Mouse (Mus musculus) right cerebral cortex, postnatal 10 days (tissue): ENCODE data around the gene Hscb.
"Not testable (repeated sequence)": the region's sequence is repeated elsewhere in the genome, so short reads cannot be mapped to it uniquely, and the experiment has no call there.

Experiments
- DNase-seq, 2 experiments: peaks; one replicate each; pipeline ENCODE4 v3.0.0; 2021; ENCODE audit warnings: low spot score in 2 of 2

The Hscb gene

DNA sequence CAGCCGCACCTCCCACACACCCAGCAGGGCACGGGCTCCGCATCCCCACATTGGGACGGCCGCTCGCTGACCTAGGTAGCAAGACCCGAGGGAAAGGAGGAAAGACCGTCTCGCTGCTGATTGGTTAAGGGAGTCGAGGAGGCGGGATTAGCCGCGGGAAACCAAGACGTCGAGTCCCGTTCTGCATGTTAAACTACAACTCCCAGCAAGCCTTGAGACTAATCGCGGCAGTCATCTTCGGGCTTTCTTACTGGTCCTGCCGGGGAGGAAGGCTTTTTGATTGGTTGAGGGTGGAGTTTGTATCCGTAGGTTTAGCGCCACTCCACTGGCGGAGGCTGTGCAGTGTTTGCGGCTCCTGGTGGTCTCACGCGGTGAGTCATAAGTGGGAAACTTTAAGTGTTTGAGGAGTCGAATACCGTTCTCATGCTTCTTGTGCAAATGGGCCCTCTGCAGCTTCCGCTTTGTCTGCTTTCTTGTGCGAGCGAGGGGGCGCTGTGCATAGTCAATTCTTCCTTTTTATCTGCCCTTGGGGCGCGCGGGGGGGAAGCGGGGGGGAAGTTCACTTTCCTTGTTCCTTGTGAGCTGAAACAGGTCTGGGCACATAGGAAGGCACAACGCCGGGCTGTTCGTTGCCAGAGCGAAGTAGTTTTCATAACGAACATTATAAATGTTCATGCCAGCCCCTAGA is at the start of gene Hscb, which contains the start of gene Chek2:
TSS of gene Hscb (minus strand) at position 100 of the 688 bp plus-strand sequence.
TSS of gene Chek2 (plus strand) at position 302 of the 688 bp plus-strand sequence.
- peak; percentile 99 for DNase-seq

DNA sequence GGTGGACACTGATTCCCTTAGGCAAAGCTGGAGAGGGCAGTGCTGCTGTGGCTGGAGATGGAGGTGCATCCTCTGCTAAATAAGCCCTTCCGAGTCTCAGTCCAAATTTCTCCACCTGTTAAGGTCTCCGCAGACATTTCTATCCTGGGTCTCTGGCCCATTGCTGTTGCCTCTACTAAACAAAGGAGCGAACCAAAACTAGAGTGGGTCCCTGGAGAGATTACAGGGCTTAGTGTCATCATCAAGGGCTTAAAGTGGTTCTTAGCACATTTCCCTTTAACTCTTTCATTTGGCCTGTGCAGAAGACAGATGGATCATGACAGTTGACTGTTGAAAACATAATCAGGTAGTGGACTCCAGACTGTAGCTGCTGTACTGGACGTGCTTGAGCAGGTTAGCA is 49.0 kb upstream of the Hscb start:
- no peak for DNase-seq

DNA sequence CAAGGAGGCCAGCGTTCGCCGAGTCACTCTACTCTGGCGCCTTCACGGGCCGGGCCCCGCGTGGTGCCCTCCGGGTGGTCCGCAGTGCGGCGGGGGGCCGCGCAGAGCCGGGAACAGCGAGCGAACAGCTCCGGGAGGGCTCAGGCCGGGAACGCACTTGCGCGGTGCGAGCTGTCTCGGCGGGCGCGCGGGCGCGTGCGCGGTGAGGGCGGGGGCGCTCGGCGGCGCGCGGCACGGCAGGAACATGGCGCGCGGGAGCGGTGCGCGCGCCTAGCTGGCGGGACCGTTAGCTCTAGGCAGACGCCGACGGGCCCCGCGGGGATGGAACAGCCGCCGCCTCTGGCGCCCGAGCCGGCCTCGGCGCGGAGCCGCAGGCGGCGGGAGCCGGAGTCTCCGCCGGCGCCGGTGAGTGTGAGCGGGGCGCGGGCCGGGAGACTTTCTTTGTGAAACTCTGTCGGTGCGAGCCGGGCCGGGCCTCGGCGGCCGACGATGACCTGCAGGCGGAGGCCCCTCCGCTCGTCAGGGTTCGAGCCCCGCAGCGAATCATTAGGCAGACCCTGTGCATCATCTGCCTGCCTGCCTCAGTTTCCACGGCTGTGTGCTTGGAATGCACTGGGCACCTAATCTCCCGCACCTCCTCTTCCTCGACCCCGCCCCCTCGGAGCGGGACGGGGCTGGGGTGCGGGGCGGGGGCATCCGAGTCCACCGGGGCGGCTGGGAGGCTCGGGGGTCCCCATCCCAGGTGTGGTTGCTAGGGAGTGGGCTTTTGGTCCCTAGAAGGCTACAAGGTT is 40.2 kb upstream of the Hscb start, which contains the start of gene Ttc28:
TSS of gene Ttc28 (plus strand) at position 220 of the 791 bp plus-strand sequence.
- peak; percentile 93 to 94 for DNase-seq

DNA sequence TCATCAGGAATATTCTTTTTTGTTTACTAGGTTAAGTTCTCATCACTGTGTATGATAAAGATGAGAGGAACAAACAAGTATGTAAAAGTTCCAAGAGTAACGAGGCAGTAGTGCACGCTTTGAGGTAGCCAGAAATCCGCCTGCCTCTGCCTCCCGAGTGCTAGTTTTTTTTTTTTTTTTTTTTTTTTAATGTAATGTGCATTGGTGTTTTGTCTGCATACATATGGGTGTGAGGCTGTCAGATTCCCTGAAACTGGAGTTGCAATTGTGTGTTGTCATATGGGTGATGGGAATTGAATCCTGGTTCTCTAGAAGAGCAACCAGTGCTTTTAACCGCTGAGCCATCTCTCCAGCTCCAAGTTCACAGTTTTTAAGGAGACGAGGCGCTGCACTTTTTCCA is 39.5 kb upstream of the Hscb start:
- no peak for DNase-seq

DNA sequence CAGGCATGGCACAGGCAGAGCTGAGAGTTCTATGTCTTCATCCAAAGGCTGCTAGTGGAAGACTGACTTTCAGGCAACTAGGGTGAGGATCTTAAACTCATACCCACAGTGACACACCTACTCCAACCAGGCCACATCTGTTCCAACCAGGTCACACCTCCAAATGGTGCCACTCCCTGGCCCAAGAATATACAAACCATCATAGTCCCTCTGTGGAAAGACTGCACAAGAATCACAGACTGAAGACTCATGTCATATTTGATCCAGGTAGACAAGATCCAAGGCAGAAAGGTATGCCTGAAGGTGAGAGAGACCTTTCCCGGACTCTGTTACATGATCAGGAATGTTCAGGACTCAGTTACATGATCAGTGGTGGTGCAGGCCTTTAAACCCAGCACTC is 38.9 kb upstream of the Hscb start:
- not testable (repeated sequence) for DNase-seq

DNA sequence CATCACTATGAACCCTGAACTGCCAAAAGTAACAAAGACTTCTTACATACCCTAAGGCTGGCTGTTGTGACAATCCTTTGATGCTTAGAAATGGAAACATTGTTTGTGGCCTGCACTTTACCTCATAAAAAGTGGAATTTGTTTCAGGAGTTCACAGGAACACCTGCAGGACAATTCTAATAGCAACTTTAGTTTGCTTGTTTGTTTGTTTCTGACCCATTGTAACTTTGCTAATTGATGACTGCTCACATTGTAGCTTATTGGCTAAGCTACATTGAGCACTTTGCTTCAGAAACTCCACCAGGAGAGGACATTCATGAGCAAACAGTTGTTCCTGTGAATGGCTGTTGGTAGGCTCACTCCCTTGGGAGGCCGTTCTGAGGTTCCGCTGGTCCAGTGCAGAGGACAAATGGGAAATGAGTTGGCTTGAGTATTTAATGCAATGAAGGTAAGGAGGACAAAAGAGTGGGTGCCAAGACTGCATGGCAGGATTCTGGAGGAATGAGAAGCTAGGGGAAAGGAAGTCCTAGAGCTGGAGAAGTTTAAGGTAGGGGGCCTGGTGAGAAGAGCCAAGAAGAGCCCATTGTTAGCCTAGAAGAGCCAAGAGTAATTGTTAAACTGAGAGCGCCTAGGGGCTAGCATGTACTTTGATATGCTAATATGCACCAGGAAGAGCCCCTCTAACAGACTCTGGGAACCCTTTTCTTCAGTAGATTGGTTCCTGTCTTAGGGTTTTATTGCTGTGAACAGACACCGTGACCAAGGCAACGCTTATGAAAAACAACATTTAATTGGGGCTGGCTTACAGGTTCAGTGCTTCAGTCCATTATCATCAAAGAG is 38.3 kb upstream of the Hscb start:
- no peak for DNase-seq

DNA sequence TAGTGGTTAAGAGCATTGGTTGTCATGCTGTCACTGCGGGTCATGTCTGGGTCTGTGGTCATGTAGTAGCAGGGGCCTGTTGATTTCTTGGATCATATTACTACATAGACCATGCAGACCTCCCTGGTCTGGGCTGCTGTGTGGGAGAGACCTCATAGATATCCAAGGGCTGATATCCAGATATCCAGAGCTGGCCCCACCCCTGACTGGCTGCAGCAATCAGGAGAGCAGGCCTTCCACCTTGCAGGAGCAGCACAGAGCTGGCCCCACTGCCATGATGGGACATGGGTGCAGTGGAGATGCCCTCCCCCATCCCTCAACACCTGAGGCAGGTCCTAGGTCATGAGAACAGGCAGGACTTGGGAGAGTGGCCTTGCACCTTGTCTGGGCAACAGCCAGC is 35.7 kb upstream of the Hscb start:
- DNase-seq = no peak

DNA sequence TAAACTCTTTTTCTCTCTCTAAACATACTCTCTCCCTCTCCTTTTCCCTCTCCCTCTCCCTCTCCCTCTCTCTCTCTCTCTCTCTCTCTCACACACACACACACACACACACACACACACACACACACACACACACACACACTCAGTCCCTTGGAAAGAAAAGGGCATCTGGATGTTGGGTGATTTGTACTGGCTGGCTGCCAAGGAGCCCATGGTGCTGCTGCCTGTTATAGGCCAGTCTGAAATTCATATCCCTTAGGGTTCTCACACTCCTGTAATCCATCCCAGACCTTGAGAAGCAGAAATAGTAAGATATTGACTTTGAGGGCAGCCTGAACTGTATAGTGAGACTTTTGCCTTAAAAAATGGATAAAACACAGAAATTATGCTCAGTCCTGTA is 35.1 kb upstream of the Hscb start:
- peak; percentile 52 to 60 for DNase-seq

DNA sequence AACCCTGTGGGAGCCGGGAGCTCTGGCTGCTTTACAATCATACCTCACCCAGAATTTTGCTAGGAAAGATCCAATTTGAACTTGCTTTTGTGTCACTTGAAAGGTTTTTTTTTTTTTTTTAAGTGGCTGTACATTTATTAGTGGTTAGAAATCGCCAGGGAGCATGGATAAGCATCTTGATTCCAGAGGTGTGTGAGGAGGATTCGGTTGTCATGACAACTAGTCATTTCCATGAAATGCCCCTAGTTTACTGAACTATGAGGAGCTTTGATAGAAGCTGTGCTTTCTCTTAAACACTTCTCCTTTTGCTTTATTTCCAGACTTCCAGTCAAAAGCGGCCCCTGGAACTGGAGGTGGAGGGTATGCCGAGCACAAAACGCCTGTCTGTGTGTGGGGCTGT is 33.6 kb upstream of the Hscb start:
- no peak for DNase-seq

DNA sequence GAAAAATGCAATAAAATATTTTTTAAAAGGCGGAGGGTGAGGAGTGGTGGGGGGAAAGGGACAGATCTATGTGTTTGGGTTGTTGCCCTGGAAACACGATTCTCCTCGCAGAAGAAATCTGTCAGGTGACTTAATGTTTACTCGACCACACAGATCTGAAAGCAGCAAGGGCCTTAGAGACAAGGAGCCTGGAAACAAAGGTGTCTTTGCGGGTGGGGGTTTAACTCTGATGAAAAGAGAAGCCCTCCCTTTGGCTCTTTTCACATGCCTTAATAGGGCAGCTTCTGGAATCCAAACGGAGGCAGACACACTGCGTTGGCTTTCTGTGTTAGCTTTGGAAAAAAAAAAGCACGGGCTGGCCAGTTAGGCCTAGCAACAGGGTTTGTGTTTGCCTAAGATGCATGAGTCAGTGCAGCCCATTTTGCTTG is 29.7 kb upstream of the Hscb start:
- no peak for DNase-seq

DNA sequence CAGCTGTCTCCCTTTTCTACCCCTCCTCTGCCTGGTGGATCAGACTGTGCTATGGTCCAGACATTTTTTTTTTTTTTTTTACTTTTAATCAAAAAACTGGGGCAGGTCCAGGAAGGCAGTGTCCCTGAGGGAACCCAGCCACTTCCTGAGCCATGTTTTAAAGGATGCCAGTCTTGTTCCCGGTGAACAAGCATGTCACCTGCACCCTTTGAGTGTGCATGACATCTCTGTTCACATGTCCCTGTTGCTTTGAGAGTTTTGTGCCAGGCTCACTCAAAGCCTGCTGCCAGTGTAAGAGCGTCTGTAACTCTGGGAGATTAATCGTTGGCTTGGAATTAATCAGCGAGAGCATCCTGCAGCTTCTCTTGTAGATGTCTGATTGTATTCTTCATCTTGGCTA is 28.9 kb upstream of the Hscb start:
- no peak for DNase-seq

DNA sequence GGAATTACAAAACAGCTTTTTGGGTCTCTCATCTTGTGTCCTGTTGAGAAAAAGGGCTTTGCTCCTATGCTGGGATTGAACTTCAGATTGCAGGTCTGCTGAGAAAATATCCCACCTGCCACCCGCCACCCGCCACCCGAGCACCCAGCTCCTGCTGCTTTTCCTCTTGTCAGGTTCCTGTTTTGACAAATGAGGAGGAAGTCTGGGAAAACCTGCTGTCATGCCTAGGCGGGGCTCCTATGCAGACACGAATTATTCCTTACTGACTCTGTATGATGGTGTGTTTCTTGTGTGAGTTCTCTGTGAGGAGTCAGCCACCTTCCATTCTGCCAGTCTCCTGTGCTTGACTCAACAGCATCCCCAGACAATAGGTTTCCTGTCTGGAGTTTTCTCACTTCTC is 20.9 kb upstream of the Hscb start:
- DNase-seq = no peak

DNA sequence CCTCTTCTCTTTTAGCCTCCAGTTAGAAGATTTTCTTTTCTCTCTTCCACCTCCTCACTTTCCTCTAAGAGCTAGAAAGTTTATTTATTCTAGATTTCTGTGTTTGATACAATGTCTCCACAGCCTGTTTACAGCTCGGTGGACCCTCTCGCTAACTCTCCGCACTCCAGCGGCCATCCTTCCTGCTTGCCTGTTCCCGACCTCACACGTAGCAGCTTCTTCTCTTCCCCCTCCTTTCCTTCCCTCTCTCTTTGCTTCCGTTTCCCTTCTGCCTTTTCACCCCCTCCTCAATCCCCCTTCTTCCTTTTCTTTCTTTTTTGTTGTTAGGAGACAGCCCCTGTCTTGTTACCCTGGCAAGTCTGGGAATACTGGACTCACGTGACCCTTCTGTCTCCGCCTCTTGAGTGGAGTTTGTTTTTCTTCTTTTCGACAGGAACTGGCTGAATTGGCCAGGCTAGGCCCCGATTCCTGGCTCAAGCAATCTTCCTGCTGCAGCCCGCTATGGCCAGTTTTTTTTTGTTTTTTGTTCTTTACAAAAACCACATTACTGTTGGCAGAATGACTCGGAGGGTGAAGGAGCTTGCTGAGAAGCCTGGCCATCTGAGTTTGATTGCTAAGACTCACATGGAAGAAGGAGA is 19.6 kb upstream of the Hscb start:
- peak; percentile 52 to 59 for DNase-seq

DNA sequence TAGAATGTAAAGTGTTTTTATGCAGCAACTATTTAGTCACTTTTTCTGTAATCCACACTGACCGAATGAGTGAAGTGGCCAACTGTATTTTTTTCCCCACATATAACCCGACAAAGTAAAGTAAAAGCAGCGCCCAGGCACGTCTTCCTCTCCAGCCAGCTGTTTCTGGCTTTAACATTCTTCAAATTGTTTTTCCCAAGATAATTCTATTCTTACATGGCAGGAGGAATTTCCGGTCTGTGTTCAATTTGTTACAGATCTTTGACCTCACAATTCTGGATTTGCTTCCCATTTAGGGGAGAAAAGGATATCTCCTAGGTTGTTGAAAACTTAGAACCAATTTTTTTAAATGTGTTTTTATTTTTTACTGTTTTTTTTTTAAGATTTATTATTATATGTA is 17.5 kb upstream of the Hscb start:
- DNase-seq = no peak

DNA sequence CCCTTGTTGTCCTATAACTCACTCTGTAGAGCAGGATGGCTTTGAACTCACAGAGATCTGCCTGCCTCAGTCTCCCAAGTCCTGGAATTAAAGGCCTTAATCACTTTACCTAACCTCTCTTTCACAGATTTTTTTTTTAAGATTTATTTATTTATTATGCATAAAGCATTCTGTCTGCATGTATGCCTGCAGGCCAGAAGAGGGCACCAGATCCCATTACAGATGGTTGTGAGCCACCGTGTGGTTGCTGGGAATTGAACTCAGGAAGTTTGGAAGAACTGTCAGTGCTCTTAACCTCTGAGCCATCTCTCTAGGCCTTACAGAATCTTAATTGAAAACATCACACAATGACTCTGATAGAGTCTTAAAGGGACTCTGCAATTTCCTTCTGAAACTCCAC is 13.4 kb upstream of the Hscb start:
- no peak for DNase-seq

DNA sequence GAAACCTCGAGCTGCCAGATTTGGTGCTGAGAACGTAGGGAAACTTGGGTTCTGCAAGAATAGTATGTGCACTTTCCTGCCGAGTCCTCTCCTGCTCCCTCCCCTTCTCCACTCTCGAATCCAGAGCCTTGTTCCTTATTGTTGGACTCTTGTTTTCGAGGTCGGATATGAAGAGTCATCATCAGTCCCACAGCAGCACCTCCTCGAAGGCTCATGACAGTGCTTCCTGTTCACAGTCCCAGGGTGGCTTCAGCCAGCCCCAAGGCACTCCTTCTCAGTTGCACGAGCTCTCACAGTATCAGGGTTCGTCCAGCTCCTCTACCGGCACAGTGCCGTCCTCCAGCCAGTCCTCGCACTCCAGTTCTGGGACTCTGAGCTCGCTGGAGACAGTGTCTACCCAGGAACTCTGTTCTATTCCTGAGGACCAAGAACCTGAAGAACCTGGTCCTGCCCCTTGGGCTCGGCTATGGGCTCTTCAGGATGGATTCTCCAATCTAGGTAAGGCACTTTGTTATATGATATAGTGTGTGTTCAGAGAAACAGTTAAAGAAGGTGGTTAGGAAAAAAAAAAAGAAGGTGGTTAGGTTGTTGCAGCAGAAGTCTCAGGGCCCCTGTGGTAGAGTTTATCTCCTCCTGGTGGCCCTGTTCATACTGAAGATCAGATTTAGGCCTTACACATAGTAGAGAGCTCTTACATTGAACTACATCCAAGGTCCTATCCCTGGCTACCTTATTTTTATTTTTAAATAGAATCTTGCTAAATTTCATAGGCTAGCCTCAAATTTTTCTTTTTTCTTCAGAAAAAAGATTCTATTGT is 1.7 kb upstream of the Hscb start:
- no peak for DNase-seq

DNA sequence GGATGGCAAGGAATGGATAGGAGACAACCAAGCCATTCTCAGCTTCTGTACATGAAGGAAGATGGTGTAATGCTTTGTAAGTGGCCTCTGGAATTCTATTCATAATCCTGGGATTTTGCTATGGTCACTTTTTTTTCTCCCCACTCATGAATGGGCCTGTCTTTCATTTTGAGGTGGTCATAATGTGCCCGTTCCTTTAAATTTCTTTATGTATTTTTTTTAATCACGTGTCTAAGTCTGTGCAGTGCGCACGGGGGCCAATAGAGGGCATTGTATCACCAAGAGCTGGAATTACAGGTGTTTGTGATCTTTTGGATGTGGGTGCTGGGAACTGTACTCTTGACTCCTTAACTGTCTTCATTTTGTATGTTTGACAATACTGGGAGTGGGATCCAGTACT is 888 bp upstream of the Hscb start:
- DNase-seq = peak in 1 of 2 experiments; percentile 33

DNA sequence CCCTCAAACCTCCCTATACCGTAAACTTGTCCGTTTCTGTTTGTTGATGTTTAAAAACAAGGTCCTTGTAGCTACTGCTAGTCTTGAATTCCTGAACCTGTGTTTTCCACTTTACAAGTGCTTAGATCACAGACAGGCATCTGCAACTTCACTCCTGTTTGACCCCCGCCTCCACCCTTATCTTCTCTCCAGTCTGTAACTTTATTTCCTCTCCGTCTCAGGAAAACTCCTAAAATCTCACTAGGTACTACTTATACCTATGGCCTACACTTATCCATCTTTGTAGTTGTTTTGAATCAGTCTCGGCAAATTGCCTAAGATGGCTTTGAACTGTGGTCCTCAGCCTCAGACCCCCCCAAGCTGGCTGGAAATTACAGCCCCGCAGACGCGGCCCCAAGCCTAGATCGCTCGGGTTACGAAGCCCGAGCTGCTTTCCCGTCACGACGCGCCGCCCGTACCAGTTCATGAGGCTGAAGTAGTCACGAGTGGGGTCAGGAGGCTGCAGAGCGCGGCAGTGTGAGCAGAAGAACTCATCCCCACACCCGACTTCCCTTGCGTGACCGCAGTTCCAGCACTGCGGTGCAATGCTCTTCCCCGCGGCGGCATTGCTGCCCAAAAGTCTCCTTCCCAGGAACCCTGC is 419 bp downstream of the Hscb start:
- no peak for DNase-seq

DNA sequence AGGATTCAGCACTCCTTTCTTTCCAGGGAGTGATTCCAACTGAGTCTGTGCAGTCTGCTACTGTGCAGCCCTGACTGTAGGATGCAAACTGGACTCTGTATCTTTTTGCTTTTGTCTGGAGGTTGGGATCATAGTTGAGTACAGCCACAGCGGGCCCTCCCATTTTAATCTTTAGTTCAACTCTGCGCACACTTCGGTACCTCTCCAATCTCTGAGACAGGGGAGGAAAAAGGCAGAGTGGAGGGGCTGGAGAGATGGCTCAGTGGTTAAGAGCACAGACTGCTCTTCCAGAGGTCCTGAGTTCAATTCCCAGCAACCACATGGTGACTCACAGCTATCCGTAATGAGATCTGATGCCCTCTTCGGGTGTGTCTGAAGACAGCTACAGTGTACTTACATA is 1.6 kb downstream of the Hscb start:
- not testable (repeated sequence) for DNase-seq

DNA sequence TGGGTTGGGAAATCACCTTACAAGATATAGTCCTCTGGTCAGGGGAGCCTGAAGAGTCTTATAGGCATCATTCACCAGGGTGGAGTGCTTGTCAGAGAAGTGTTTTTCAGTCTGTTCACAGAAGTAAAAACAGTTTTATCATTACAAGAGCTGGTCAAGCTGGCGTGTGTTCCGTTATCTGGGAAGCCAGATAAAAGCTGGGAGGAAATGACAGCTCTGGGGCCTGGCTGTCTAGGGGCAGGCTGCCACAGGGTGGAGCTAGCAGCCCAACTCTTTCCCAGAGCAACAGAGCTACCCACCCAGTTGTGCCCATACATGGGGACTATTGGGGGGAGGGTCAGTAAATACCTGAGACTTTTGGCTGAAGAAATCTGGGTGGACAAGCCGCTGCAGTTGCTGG is 3.6 kb downstream of the Hscb start:
- peak; percentile 50 to 73 for DNase-seq
